Comparison of ENCODE assay signal across 19 mouse cellular contexts in genomic region chr19:27382131-27382530, GRCm38 (mm10). TPM values are rescaled to one million over a fixed set of nuclear protein-coding genes. Genes with fewer than 3 reads are reported as not detected.
"Had no signal": no experiment of that assay in that cellular context is flagged by ENCODE, and none has a peak within 500 bp of the region (broad histone marks: within the 10 kb centered on the region; RNA-seq: fewer than 3 reads in every experiment).

No protein-coding gene starts in this region.

- H3K27ac ChIP-seq: kidney, postnatal 0 days; layer of hippocampus, adult 2 months; limb, embryonic 10.5 days; liver, embryonic 13.5 days; macrophage; neural tube, embryonic 13.5 days; stomach, embryonic 15.5 days had no signal

- H3K9ac ChIP-seq: liver, embryonic 13.5 days; liver, postnatal 0 days; neural tube, embryonic 13.5 days; stomach, embryonic 15.5 days had no signal

- H3K9me3 ChIP-seq: limb, embryonic 10.5 days; liver, embryonic 13.5 days; neural tube, embryonic 13.5 days; stomach, embryonic 15.5 days had no signal

- H3K4me1 ChIP-seq: limb, embryonic 10.5 days; liver, embryonic 13.5 days; stomach, embryonic 15.5 days had no signal

- H3K4me3 ChIP-seq: layer of hippocampus, adult 2 months; limb, embryonic 10.5 days; liver, embryonic 13.5 days; megakaryocyte, embryonic 14.5 days; neural tube, embryonic 13.5 days; stomach, embryonic 15.5 days had no signal

- DNase-seq: kidney, adult 9 months; kidney, postnatal 36 days; liver, embryonic 13.5 days; liver, postnatal 0 days; lung, postnatal 10 days; retina, postnatal 1 day; thymus, postnatal 4 days had no signal

- H3K4me2 ChIP-seq: liver, embryonic 13.5 days; midbrain, embryonic 11.5 days; neural tube, embryonic 13.5 days; stomach, embryonic 15.5 days had no signal

- H3K27me3 ChIP-seq: liver, embryonic 13.5 days; megakaryocyte, embryonic 14.5 days; neural tube, embryonic 13.5 days; stomach, embryonic 15.5 days had no signal

- ATAC-seq: liver, postnatal 0 days; midbrain, embryonic 16.5 days had no signal

RNA-seq across cellular contexts. Expression of gene Kcnv2, which starts 59.7 kb away (rescaled TPM):
- total RNA-seq: layer of hippocampus, adult 2 months; left cerebral cortex, adult 18-20 months; left cerebral cortex, postnatal 10 days had no signal
- polyA plus RNA-seq: liver, embryonic 13.5 days; liver, postnatal 0 days; macrophage; neural tube, embryonic 13.5 days; spleen, adult 2 months had no signal
